In genomic region chr11:32540463-32540862, GRCm38 (mm10) we compare ENCODE assay signal across 13 mouse cellular contexts. TPM values are rescaled to one million over a fixed set of nuclear protein-coding genes. Genes with fewer than 3 reads are reported as not detected.
"Had no signal": no experiment of that assay in that cellular context is flagged by ENCODE, and none has a peak within 500 bp of the region (broad histone marks: within the 10 kb centered on the region; RNA-seq: fewer than 3 reads in every experiment).

No protein-coding gene starts in this region.

- H3K36me3 ChIP-seq: limb, embryonic 10.5 days; midbrain, embryonic 13.5 days; neural tube, embryonic 12.5 days; stomach, embryonic 15.5 days had no signal

- H3K9ac ChIP-seq: midbrain, embryonic 13.5 days; neural tube, embryonic 12.5 days; stomach, embryonic 15.5 days had no signal

- DNase-seq: kidney, adult 8-10 months; lung, adult 18-20 months; lung, postnatal 10 days; thymus, adult 2 months; thymus, postnatal 25 days had no signal

- H3K27ac ChIP-seq: left cerebral cortex, adult 2 months; limb, embryonic 10.5 days; midbrain, embryonic 13.5 days; neural tube, embryonic 12.5 days; stomach, embryonic 15.5 days had no signal

- H3K27me3 ChIP-seq: neural tube, embryonic 12.5 days; stomach, embryonic 15.5 days had no signal

- H3K4me2 ChIP-seq: midbrain, embryonic 13.5 days; neural tube, embryonic 12.5 days; stomach, embryonic 15.5 days had no signal

- ATAC-seq: intestine, embryonic 16.5 days; midbrain, embryonic 13.5 days had no signal

- H3K4me3 ChIP-seq: left cerebral cortex, adult 2 months; limb, embryonic 10.5 days; midbrain, embryonic 13.5 days; neural tube, embryonic 12.5 days; stomach, embryonic 15.5 days had no signal

- H3K9me3 ChIP-seq: limb, embryonic 10.5 days; midbrain, embryonic 13.5 days; neural tube, embryonic 12.5 days; stomach, embryonic 15.5 days had no signal

RNA-seq across cellular contexts. Expression of gene Efcab9, which starts 8.6 kb away (rescaled TPM):
- polyA plus RNA-seq: macrophage; midbrain, postnatal 0 days had no signal
